Mouse (Mus musculus) liver, embryonic 14.5 days (tissue): ENCODE results near the gene Armh3.

Experiments used
- CTCF ChIP-seq: IDR thresholded peaks from 2 replicates; pipeline ENCODE4 v1.5.1; 2016; ENCODE audit warnings: antibody characterized with exemption, low read depth, control low read depth
- EP300 ChIP-seq: IDR thresholded peaks from 2 replicates; pipeline ENCODE4 v1.6.1; 2016; ENCODE audit warnings: antibody characterized with exemption, low read depth

GRCm38 (mm10) chr19:45796879-45797278 lies 201.4 kb downstream of the Armh3 start:
- TF ChIP-seq EP300 (no peak), CTCF (no peak)
